ENCODE assay signal across 12 mouse cellular contexts in genomic region chr16:35362221-35362620, GRCm38 (mm10). TPM values are rescaled to one million over a fixed set of nuclear protein-coding genes. Genes with fewer than 3 reads are reported as not detected.
DNase-seq lines count a peak whose midpoint lies in the region; ATAC-seq and TF ChIP-seq lines count a peak whose summit lies in the region.
"Had no signal": no experiment of that assay in that cellular context is flagged by ENCODE, and none has a peak within 500 bp of the region (broad histone marks: within the 10 kb centered on the region; RNA-seq: fewer than 3 reads in every experiment).

No protein-coding gene starts in this region.

- peak overlapping the region; percentile 84 for H3K4me2 ChIP-seq in kidney, embryonic 16.5 days (replicated peaks; ENCODE audit: low read depth, low read length)
- H3K4me2 ChIP-seq in embryonic facial prominence, embryonic 14.5 days (ENCODE audit: low read depth, low read length), result 0 out of 2 replicates have a peak overlapping the region, but pooled peaks have one; percentile 80

- no peak for TF ChIP-seq POLR2A in testis, adult 2 months (IDR thresholded peaks at IDR 0.05; ENCODE audit: control insufficient read depth, low read depth, low read length)

- TF ChIP-seq CTCF in testis, adult 2 months (IDR thresholded peaks at IDR 0.05; ENCODE audit: control insufficient read depth, insufficient read depth, insufficient replicate concordance, low read depth, low read length), result no peak

- H3K4me1 ChIP-seq in kidney, embryonic 16.5 days (ENCODE audit: insufficient read depth, low read length), result peaks cover 10% of the 10 kb centered on the region; the same call in 1 of the 2 replicates
- H3K4me1 ChIP-seq in testis, adult 2 months (ENCODE audit: control insufficient read depth, insufficient read depth, low read length), result peaks cover 2% of the 10 kb centered on the region
- 0 out of 2 replicates have a peak, but pooled peaks cover 3% of the 10 kb centered on the region for H3K4me1 ChIP-seq in embryonic facial prominence, embryonic 14.5 days (ENCODE audit: control insufficient read depth, insufficient read depth, low read length)

- ATAC-seq in kidney, embryonic 16.5 days (ENCODE audit: low FRiP score, low TSS enrichment), result no peak
- no peak for ATAC-seq in embryonic facial prominence, embryonic 14.5 days (ENCODE audit: low read depth)
- no peak for ATAC-seq in granulocyte monocyte progenitor cell, adult 5-6 weeks (replicated peaks; ENCODE audit: poor library complexity, severe bottlenecking)
- ATAC-seq: forebrain, postnatal 0 days had no signal

- H3K4me3 ChIP-seq in kidney, embryonic 16.5 days (ENCODE audit: low read length), result peak overlapping the region; percentile 78; the same call in 1 of the 2 replicates
- H3K4me3 ChIP-seq in testis, adult 2 months (ENCODE audit: control insufficient read depth, low read depth, low read length), result peak overlapping the region; percentile 37; the same call in 1 of the 2 replicates
- H3K4me3 ChIP-seq in embryonic facial prominence, embryonic 14.5 days (ENCODE audit: low read depth, low read length), result no peak overlapping the region

- no peak overlapping the region for H3K9ac ChIP-seq in kidney, embryonic 16.5 days (replicated peaks; ENCODE audit: low read length)
- no peak overlapping the region for H3K9ac ChIP-seq in embryonic facial prominence, embryonic 14.5 days (ENCODE audit: low read depth, low read length)

- H3K9me3 ChIP-seq in kidney, embryonic 16.5 days (ENCODE audit: low read length), result no peaks in the 10 kb centered on the region
- H3K9me3 ChIP-seq in embryonic facial prominence, embryonic 14.5 days (ENCODE audit: control insufficient read depth, low read length), result no peaks in the 10 kb centered on the region
- H3K9me3 ChIP-seq: liver, embryonic 13.5 days had no signal

- no peaks in the 10 kb centered on the region for H3K27me3 ChIP-seq in kidney, embryonic 16.5 days (ENCODE audit: insufficient read depth, low read length)
- no peaks in the 10 kb centered on the region for H3K27me3 ChIP-seq in testis, adult 2 months (ENCODE audit: control insufficient read depth, insufficient read depth, low read length)
- no peaks in the 10 kb centered on the region for H3K27me3 ChIP-seq in embryonic facial prominence, embryonic 14.5 days (replicated peaks; ENCODE audit: control insufficient read depth, insufficient read depth, low read length)
- H3K27me3 ChIP-seq: liver, embryonic 13.5 days had no signal

- WGBS in kidney, embryonic 16.5 days, result 77% methylated on average over 2 of the region's 2 CpGs
- WGBS in embryonic facial prominence, embryonic 14.5 days, result 82% methylated on average over 2 of the region's 2 CpGs

- peaks cover 2% of the 10 kb centered on the region; the same call in 1 of the 2 replicates for H3K36me3 ChIP-seq in kidney, embryonic 16.5 days (ENCODE audit: insufficient read depth, low read length)
- peaks cover 3% of the 10 kb centered on the region for H3K36me3 ChIP-seq in testis, adult 2 months (ENCODE audit: control insufficient read depth, insufficient read depth, low read length)
- peaks cover 20% of the 10 kb centered on the region for H3K36me3 ChIP-seq in embryonic facial prominence, embryonic 14.5 days (ENCODE audit: control insufficient read depth, insufficient read depth, low read length)
- H3K36me3 ChIP-seq: liver, embryonic 13.5 days had no signal

- no peak overlapping the region for H3K27ac ChIP-seq in kidney, embryonic 16.5 days (ENCODE audit: low read length)
- no peak overlapping the region for H3K27ac ChIP-seq in testis, adult 2 months (ENCODE audit: control insufficient read depth, insufficient read depth, low read depth, low read length)
- H3K27ac ChIP-seq in embryonic facial prominence, embryonic 14.5 days (replicated peaks; ENCODE audit: low read depth, low read length), result no peak overlapping the region
- H3K27ac ChIP-seq: liver, embryonic 13.5 days had no signal

- no peak for DNase-seq in kidney, adult 18-20 months
- no peak for DNase-seq in testis, postnatal 14 days (ENCODE audit: low spot score)
- DNase-seq in embryonic facial prominence, embryonic 14.5 days (ENCODE audit: low spot score), result no peak
- DNase-seq in urinary bladder, postnatal 10 days (ENCODE audit: low spot score), result no peak
- DNase-seq: adrenal gland, postnatal 10 days; cerebellum, postnatal 36 days; forebrain, postnatal 0 days; gastrocnemius, postnatal 36 days; liver, embryonic 13.5 days had no signal

RNA-seq across cellular contexts. Expression of gene Sec22a, which starts 1.5 kb away (rescaled TPM):
- polyA plus RNA-seq in kidney, embryonic 16.5 days (2015; fragmentation: Nextera tagmentation; extraction: Ambion mirVana), result 50.4 and 50.8 TPM in 2 replicates
- 23.0 and 29.9 TPM in 2 replicates for polyA plus RNA-seq in testis, adult 2 months (2012; rRNA removed)
- polyA plus RNA-seq in embryonic facial prominence, embryonic 14.5 days (2014; fragmentation: Nextera tagmentation; extraction: Ambion mirVana), result 43.2 and 51.2 TPM in 2 replicates
- 16.0 and 18.3 TPM in 2 replicates for total RNA-seq in granulocyte monocyte progenitor cell, adult 5-6 weeks (2014; fragmentation: Nextera tagmentation)
- total RNA-seq in granulocyte monocyte progenitor cell, adult 5-6 weeks (2017), result 9.7 and 10.7 TPM in 2 replicates
